Comparison of ENCODE assay signal across 8 mouse cellular contexts in genomic region chr16:20498677-20499475, GRCm38 (mm10). TPM values are rescaled to one million over a fixed set of nuclear protein-coding genes. Genes with fewer than 3 reads are reported as not detected.
DNase-seq lines count a peak whose midpoint lies in the region; ATAC-seq lines count a peak whose summit lies in the region.

Gene Eif2b5, plus strand, starts transcription at chr16:20498817.

- H3K27me3 ChIP-seq in heart, embryonic 14.5 days (ENCODE audit: control insufficient read depth, insufficient read depth, low read length): no peaks in the 10 kb centered on the region
- H3K27me3 ChIP-seq in liver, embryonic 13.5 days: no peaks in the 10 kb centered on the region
- H3K27me3 ChIP-seq in stomach, embryonic 16.5 days (ENCODE audit: control insufficient read depth, insufficient read depth, low read length): no peaks in the 10 kb centered on the region

- no peaks in the 10 kb centered on the region for H3K9me3 ChIP-seq in heart, embryonic 14.5 days (ENCODE audit: control insufficient read depth, low read length)
- no peaks in the 10 kb centered on the region for H3K9me3 ChIP-seq in liver, embryonic 13.5 days (replicated peaks)
- no peaks in the 10 kb centered on the region for H3K9me3 ChIP-seq in stomach, embryonic 16.5 days (replicated peaks; ENCODE audit: control insufficient read depth, low read length)

- WGBS in heart, embryonic 14.5 days: under 1% methylated on average over 41 of the region's 49 CpGs
- WGBS in liver, embryonic 13.5 days (ENCODE audit: insufficient replicate concordance): under 1% methylated on average over 49 of the region's 49 CpGs
- WGBS in stomach, embryonic 16.5 days: under 1% methylated on average over 49 of the region's 49 CpGs

- peak within 1 kb of the TSS; percentile 97 to 98 for H3K4me3 ChIP-seq in heart, embryonic 14.5 days (ENCODE audit: control insufficient read depth in 1 of 2, insufficient read depth in 1 of 2, low read depth in 1 of 2, low read length in 2 of 2)
- H3K4me3 ChIP-seq in liver, embryonic 13.5 days (replicated peaks): peak within 1 kb of the TSS; percentile 88
- H3K4me3 ChIP-seq in stomach, embryonic 16.5 days (replicated peaks; ENCODE audit: low read length): peak within 1 kb of the TSS; percentile 61

- peaks cover 35% of the 10 kb centered on the region for H3K36me3 ChIP-seq in heart, embryonic 14.5 days (ENCODE audit: control insufficient read depth, insufficient read depth, low read length)
- H3K36me3 ChIP-seq in liver, embryonic 13.5 days: peaks cover 36% of the 10 kb centered on the region
- H3K36me3 ChIP-seq in stomach, embryonic 16.5 days (ENCODE audit: control insufficient read depth, insufficient read depth, low read length): peaks cover 23% of the 10 kb centered on the region

- H3K4me1 ChIP-seq in heart, embryonic 14.5 days (ENCODE audit: control insufficient read depth in 2 of 2, insufficient read depth in 2 of 2, low read length in 2 of 2): peaks cover 5 to 8% of the 10 kb centered on the region in 2 experiments; a peak in 3 of 4 replicates
- H3K4me1 ChIP-seq in liver, embryonic 13.5 days (replicated peaks): peaks cover 27% of the 10 kb centered on the region
- H3K4me1 ChIP-seq in stomach, embryonic 16.5 days (ENCODE audit: control insufficient read depth, insufficient read depth, low read length): peaks cover 3% of the 10 kb centered on the region; the same call in 1 of the 2 replicates

- peak within 1 kb of the TSS; percentile 95 for H3K4me2 ChIP-seq in heart, embryonic 14.5 days (ENCODE audit: low read length)
- H3K4me2 ChIP-seq in liver, embryonic 13.5 days: peak within 1 kb of the TSS; percentile 87
- peak within 1 kb of the TSS; percentile 95 for H3K4me2 ChIP-seq in stomach, embryonic 16.5 days (ENCODE audit: low read depth, low read length)

- ATAC-seq in CD4-positive, CD25-positive, alpha-beta regulatory T cell, adult 4 months: peak; percentile 89
- peak; percentile 92 for ATAC-seq in heart, embryonic 14.5 days (ENCODE audit: insufficient number of reproducible peaks, insufficient read depth, low FRiP score, low read depth)
- peak; percentile 94 for ATAC-seq in liver, embryonic 13.5 days (ENCODE audit: low read depth)
- peak; percentile 96 for ATAC-seq in stomach, embryonic 16.5 days (ENCODE audit: insufficient read depth, low FRiP score)

- peak; percentile 70 for DNase-seq in c-Kit-negative CD71-positive TER-119-positive erythroid progenitor cells, embryonic 14.5 days (ENCODE audit: low read depth, low spot score)
- peak; percentile 87 for DNase-seq in fibroblast of lung, adult 2 months (ENCODE audit: low read depth)
- peak; percentile 95 for DNase-seq in kidney, postnatal 14 days
- peak; percentile 92 for DNase-seq in liver, embryonic 13.5 days
- DNase-seq in neural tube, embryonic 10.5 days (ENCODE audit: extremely low spot score, low spot score): peak; percentile 84

- peak within 1 kb of the TSS; percentile 57 to 73; a peak in 3 of 4 replicates for H3K27ac ChIP-seq in heart, embryonic 14.5 days (replicated peaks in 1 of 2; ENCODE audit: control insufficient read depth in 1 of 2, insufficient read depth in 1 of 2, low read depth in 2 of 2, low read length in 2 of 2)
- H3K27ac ChIP-seq in liver, embryonic 13.5 days: peak within 1 kb of the TSS; percentile 74
- peak within 1 kb of the TSS; percentile 70 for H3K27ac ChIP-seq in stomach, embryonic 16.5 days (ENCODE audit: low read length)

- H3K9ac ChIP-seq in heart, embryonic 14.5 days (ENCODE audit: low read length): peak within 1 kb of the TSS; percentile 95
- H3K9ac ChIP-seq in liver, embryonic 13.5 days: peak within 1 kb of the TSS; percentile 91
- H3K9ac ChIP-seq in stomach, embryonic 16.5 days (ENCODE audit: low read length): peak within 1 kb of the TSS; percentile 76

RNA-seq across cellular contexts. Expression of gene Eif2b5, which starts in this region (rescaled TPM):
- 10 to 100 TPM; 12.0 to 16.3 TPM for polyA plus RNA-seq in CD4-positive, CD25-positive, alpha-beta regulatory T cell, adult 4 months (2017; shearing (Covaris generic))
- 67.3 and 69.6 TPM in 2 replicates for polyA plus RNA-seq in heart, embryonic 14.5 days (2014; fragmentation: Nextera tagmentation; extraction: Ambion mirVana)
- polyA plus RNA-seq in liver, embryonic 13.5 days (2015; fragmentation: Nextera tagmentation; extraction: Ambion mirVana): 71.1 and 75.5 TPM in 2 replicates
- polyA plus RNA-seq in stomach, embryonic 16.5 days (2015; fragmentation: Nextera tagmentation; extraction: Ambion mirVana): 93.0 and 94.7 TPM in 2 replicates

Comparison
In these comparisons a context has a peak if more than half of its experiments do, and no peak if none do; other contexts are left out.
1. Peak in every context shown above with its lines: DNase-seq, ATAC-seq, H3K4me3 ChIP-seq and H3K27ac ChIP-seq.